Mouse (Mus musculus) limb, embryonic 14.5 days (tissue): ENCODE data around the gene Atg7. TPM values are rescaled to one million over a fixed set of nuclear protein-coding genes. Genes with fewer than 3 reads are reported as not detected.
"Not testable (repeated sequence)": the region's sequence is repeated elsewhere in the genome, so short reads cannot be mapped to it uniquely, and the experiment has no call there.

ENCODE experiments used
- ATAC-seq: fragments of 200-750 bp; cut with Nextera tagmentation; 2 replicates; pipeline ENCODE4 v1.8.0; 2017; ENCODE audit warnings: low read depth, moderate number of reproducible peaks, moderate TSS enrichment; ENCODE audit not compliant: low FRiP score
- DNase-seq: peaks from one replicate; pipeline ENCODE4 v3.0.0-alpha.2; 2015; ENCODE audit warnings: low spot score
- H3K27ac ChIP-seq: fragments of 300-500 bp; sonication (generic); replicated peaks from 2 replicates; pipeline ENCODE4 v1.5.1; 2014; ENCODE audit warnings: low read depth, mild to moderate bottlenecking, low read length, moderate library complexity, mixed read lengths
- H3K27me3 ChIP-seq: fragments of 300-500 bp; sonication (generic); 2 replicates; pipeline ENCODE4 v1.6.1; 2014; ENCODE audit warnings: low read length, mixed read lengths; ENCODE audit not compliant: control insufficient read depth, insufficient read depth
- H3K36me3 ChIP-seq: fragments of 300-500 bp; sonication (generic); 2 replicates; pipeline ENCODE4 v1.6.1; 2014; ENCODE audit warnings: mild to moderate bottlenecking, low read length, moderate library complexity, mixed read lengths; ENCODE audit not compliant: control insufficient read depth, insufficient read depth
- H3K4me1 ChIP-seq: fragments of 300-500 bp; sonication (generic); 2 replicates; pipeline ENCODE4 v1.6.1; 2014; ENCODE audit warnings: antibody characterized with exemption, low read length, mixed read lengths; ENCODE audit not compliant: control insufficient read depth, insufficient read depth
- H3K4me2 ChIP-seq: fragments of 300-500 bp; sonication (generic); replicated peaks from 2 replicates; pipeline ENCODE4 v1.6.1; 2014; ENCODE audit warnings: low read depth, mild to moderate bottlenecking, low read length, moderate library complexity; ENCODE audit not compliant: severe bottlenecking
- H3K4me3 ChIP-seq: fragments of 300-500 bp; sonication (generic); replicated peaks from 2 replicates; pipeline ENCODE4 v1.5.1; 2014; ENCODE audit warnings: low read length
- H3K9ac ChIP-seq: fragments of 300-500 bp; sonication (generic); 2 replicates; pipeline ENCODE4 v1.6.1; 2014; ENCODE audit warnings: mild to moderate bottlenecking, low read depth, low read length, moderate library complexity; ENCODE audit not compliant: severe bottlenecking
- H3K9me3 ChIP-seq: fragments of 300-500 bp; sonication (generic); 2 replicates; pipeline ENCODE4 v1.6.1; 2016; ENCODE audit warnings: low read length; ENCODE audit not compliant: control insufficient read depth
- POLR2A ChIP-seq: fragments of 200-500 bp; IDR thresholded peaks from 2 replicates; pipeline ENCODE4 v1.8.0; 2012; ENCODE audit warnings: inconsistent platforms, mild to moderate bottlenecking, moderate library complexity, borderline replicate concordance; ENCODE audit not compliant: insufficient read depth, insufficient read length; ENCODE audit errors: extremely low read depth
- WGBS: fragments of 180-500 bp; shearing (Covaris S2); extraction: QIAGEN DNeasy Blood & Tissue Kit; methylation state at CpG from one replicate; pipeline ENCODE4 v1.1.7; 2014; 5-methylcytosine and 5-hydroxymethylcytosine counted together
- polyA plus RNA-seq, 2 experiments: library from polyadenylated mRNA; depleted of rRNA in 1 of 2; stranded (reverse) in 1 of 2; unstranded in 1 of 2; fragments of >200 nt; fragmentation: Nextera tagmentation in 1 of 2; extraction: Ambion mirVana in 1 of 2; gene quantifications; 2 replicates each; pipeline versions ENCODE4 v1.2.1 to v1.2.3; 2012 to 2014

Atg7 gene
- 11.6 and 13.2 TPM in 2 replicates for polyA plus RNA-seq (2012; rRNA removed)
- 19.2 and 21.4 TPM in 2 replicates for polyA plus RNA-seq (2014; fragmentation: Nextera tagmentation; extraction: Ambion mirVana)

- H3K4me1 ChIP-seq = peaks cover 6% of the 10 kb centered on the region; the same call in 1 of the 2 replicates
- no peaks in the 10 kb centered on the region for H3K27me3 ChIP-seq
- peak within 1 kb of the TSS; percentile 75 for H3K9ac ChIP-seq
- peak within 1 kb of the TSS; percentile 88 for H3K4me2 ChIP-seq
- peak; percentile 91 for DNase-seq
- H3K9me3 ChIP-seq = no peaks in the 10 kb centered on the region
- peak within 1 kb of the TSS; percentile 71 for H3K4me3 ChIP-seq
- ATAC-seq = peak; percentile 89
- WGBS = under 1% methylated on average over 38 of the region's 38 CpGs
- no peaks in the 10 kb centered on the region for H3K36me3 ChIP-seq
- 0 out of 2 replicates have a peak, but pooled peaks have one; percentile 32 for TF ChIP-seq POLR2A
- peak within 1 kb of the TSS; percentile 65; the same call in 1 of the 2 replicates for H3K27ac ChIP-seq
Observed at GRCm38 (mm10) chr6:114642601-114643528, at the start of gene Atg7. Gene Atg7, plus strand, starts transcription at chr6:114643097.

- not testable (repeated sequence) for H3K27me3 ChIP-seq, H3K9ac ChIP-seq, DNase-seq, H3K4me1 ChIP-seq, H3K4me2 ChIP-seq, H3K9me3 ChIP-seq, H3K36me3 ChIP-seq, ATAC-seq, H3K4me3 ChIP-seq, H3K27ac ChIP-seq
- 3% methylated on average over 5 of the region's 17 CpGs for WGBS
Observed at GRCm38 (mm10) chr6:114614076-114614475, 28.8 kb upstream of the Atg7 start.

- not testable (repeated sequence) for H3K36me3 ChIP-seq, ATAC-seq, H3K9ac ChIP-seq, H3K27ac ChIP-seq, H3K27me3 ChIP-seq, H3K4me2 ChIP-seq, H3K9me3 ChIP-seq, H3K4me3 ChIP-seq, H3K4me1 ChIP-seq, DNase-seq
- no CpG with 5 or more reads among the region's 14 CpGs for WGBS
Observed at GRCm38 (mm10) chr6:114633886-114634285, 9.0 kb upstream of the Atg7 start.

- peak overlapping the region; percentile 71 for H3K4me3 ChIP-seq
- no peak overlapping the region for H3K27ac ChIP-seq
- no peaks in the 10 kb centered on the region for H3K36me3 ChIP-seq
- 43% methylated on average over 8 of the region's 8 CpGs for WGBS
- TF ChIP-seq POLR2A = no peak
- peak overlapping the region; percentile 88 for H3K4me2 ChIP-seq
- no peaks in the 10 kb centered on the region for H3K27me3 ChIP-seq
- H3K9me3 ChIP-seq = no peaks in the 10 kb centered on the region
- no peak for ATAC-seq
- DNase-seq = no peak
- H3K4me1 ChIP-seq = peaks cover 6% of the 10 kb centered on the region; the same call in 1 of the 2 replicates
- H3K9ac ChIP-seq = peak overlapping the region; percentile 75
Observed at GRCm38 (mm10) chr6:114643716-114644115, 819 bp downstream of the Atg7 start.

- Histone ChIP-seq H3K27me3 (no peaks in the 10 kb centered on the region), H3K4me3 (no peak overlapping the region), H3K4me2 (no peak overlapping the region), H3K9me3 (no peaks in the 10 kb centered on the region), H3K4me1 (peaks cover 6% of the 10 kb centered on the region; the same call in 1 of the 2 replicates), H3K36me3 (no peaks in the 10 kb centered on the region), H3K9ac (no peak overlapping the region), H3K27ac (no peak overlapping the region)
- TF ChIP-seq POLR2A = no peak
- DNase-seq = no peak
- no peak for ATAC-seq
- WGBS = 87% methylated on average over 1 of the region's 1 CpGs
Observed at GRCm38 (mm10) chr6:114644531-114644930, 1.6 kb downstream of the Atg7 start.
